Mouse (Mus musculus) MEL (cell line): Measurements from ENCODE around the gene Ei24. TPM values are rescaled to one million over a fixed set of nuclear protein-coding genes. Genes with fewer than 3 reads are reported as not detected.

Source experiments
- DNase-seq: peaks from one replicate; pipeline ENCODE4 v3.0.0; 2011; ENCODE audit warnings: low read depth, low spot score
- H3K27ac ChIP-seq: 2 replicates; pipeline ENCODE4 v1.5.1; 2012; ENCODE audit warnings: low read depth, mild to moderate bottlenecking, control low read depth, low read length, moderate library complexity; ENCODE audit not compliant: control insufficient read depth
- H3K27me3 ChIP-seq, 2 experiments: fragments of 150-350 bp in 1 of 2; sonication (generic) in 1 of 2; 2 replicates each; pipeline ENCODE4 v1.6.1; 2012; ENCODE audit warnings: low read length in 2 of 2, mild to moderate bottlenecking in 2 of 2, improper control_type of control experiment in 1 of 2, moderate library complexity in 1 of 2; ENCODE audit not compliant: insufficient read depth in 2 of 2, control insufficient read depth in 1 of 2
- H3K36me3 ChIP-seq, 2 experiments: 2 replicates each; pipeline ENCODE4 v1.6.1; 2012 to 2014; ENCODE audit warnings: low read length in 2 of 2, improper control_type of control experiment in 1 of 2, inconsistent platforms in 1 of 2, mild to moderate bottlenecking in 1 of 2; ENCODE audit not compliant: insufficient read depth in 2 of 2, control insufficient read depth in 1 of 2
- H3K4me1 ChIP-seq, 2 experiments: fragments of 150-350 bp in 1 of 2; sonication (generic) in 1 of 2; 2 replicates each; pipeline ENCODE4 v1.6.1; 2012; ENCODE audit warnings: low read length in 2 of 2, improper control_type of control experiment in 1 of 2, mild to moderate bottlenecking in 1 of 2; ENCODE audit not compliant: insufficient read depth in 2 of 2, control insufficient read depth in 1 of 2
- H3K4me3 ChIP-seq, 2 experiments: fragments of 150-350 bp in 1 of 2; sonication (generic) in 1 of 2; 2 replicates each; pipeline ENCODE4 v1.5.1; 2012; ENCODE audit warnings: low read depth in 2 of 2, low read length in 2 of 2, mild to moderate bottlenecking in 2 of 2, moderate library complexity in 2 of 2, control low read depth in 1 of 2, improper control_type of control experiment in 1 of 2; ENCODE audit not compliant: control insufficient read depth in 1 of 2, insufficient read depth in 1 of 2
- H3K79me2 ChIP-seq: 2 replicates; pipeline ENCODE4 v1.6.1; 2012; ENCODE audit warnings: mild to moderate bottlenecking, low read length, moderate library complexity; ENCODE audit not compliant: control insufficient read depth, poor library complexity, insufficient read depth
- H3K9ac ChIP-seq: 2 replicates; pipeline ENCODE4 v1.6.1; 2012; ENCODE audit warnings: low read depth, mild to moderate bottlenecking, control low read depth, low read length, moderate library complexity; ENCODE audit not compliant: control insufficient read depth, poor library complexity, severe bottlenecking
- H3K9me3 ChIP-seq: fragments of 150-350 bp; sonication (generic); replicated peaks from 2 replicates; pipeline ENCODE4 v1.6.1; 2012; ENCODE audit warnings: mild to moderate bottlenecking, low read length, improper control_type of control experiment, moderate library complexity; ENCODE audit not compliant: insufficient read depth
- CHD1 ChIP-seq: IDR thresholded peaks from 2 replicates; pipeline ENCODE4 v1.6.1; 2012; ENCODE audit warnings: low read depth, mild to moderate bottlenecking, inconsistent platforms, low read length, improper control_type of control experiment
- EP300 ChIP-seq, 2 experiments: IDR thresholded peaks; 2 replicates each; pipeline ENCODE4 v1.6.1; 2011; ENCODE audit warnings: improper control_type of control experiment in 2 of 2, low read length in 2 of 2, low read depth in 1 of 2, mild to moderate bottlenecking in 1 of 2
- ETS1 ChIP-seq: IDR thresholded peaks from 2 replicates; pipeline ENCODE4 v1.6.1; 2012; ENCODE audit warnings: low read depth, mild to moderate bottlenecking, inconsistent platforms, low read length, improper control_type of control experiment, moderate library complexity
- GATA1 ChIP-seq: IDR thresholded peaks from 2 replicates; pipeline ENCODE4 v1.6.1; 2011; ENCODE audit warnings: low read depth, low read length, improper control_type of control experiment
- HCFC1 ChIP-seq: IDR thresholded peaks from 2 replicates; pipeline ENCODE4 v1.6.1; 2012; ENCODE audit warnings: low read depth, mild to moderate bottlenecking, inconsistent platforms, low read length, improper control_type of control experiment, moderate library complexity
- JUND ChIP-seq: IDR thresholded peaks from 2 replicates; pipeline ENCODE4 v1.6.1; 2011; ENCODE audit warnings: low read depth, mild to moderate bottlenecking, improper control_type of control experiment, low read length
- KAT2A ChIP-seq: conservative IDR thresholded peaks from 2 replicates; pipeline ENCODE4 v1.6.1; 2012; ENCODE audit warnings: low read depth, low read length, improper control_type of control experiment, inconsistent platforms
- MAFK ChIP-seq: IDR thresholded peaks from 2 replicates; pipeline ENCODE4 v1.6.1; 2011; ENCODE audit warnings: low read depth, mild to moderate bottlenecking, low read length, improper control_type of control experiment, borderline replicate concordance
- MAZ ChIP-seq: IDR thresholded peaks from 2 replicates; pipeline ENCODE4 v1.6.1; 2012; ENCODE audit warnings: low read depth, mild to moderate bottlenecking, inconsistent platforms, low read length, improper control_type of control experiment
- MEF2A ChIP-seq: IDR thresholded peaks from 2 replicates; pipeline ENCODE4 v1.6.1; 2014; ENCODE audit warnings: low read depth, mild to moderate bottlenecking, inconsistent platforms, low read length, improper control_type of control experiment; ENCODE audit not compliant: poor library complexity, insufficient replicate concordance, severe bottlenecking; ENCODE audit errors: extremely low read depth
- MXI1 ChIP-seq: IDR thresholded peaks from 2 replicates; pipeline ENCODE4 v1.6.1; 2011; ENCODE audit warnings: mild to moderate bottlenecking, low read depth, low read length, improper control_type of control experiment
- MYB ChIP-seq: IDR thresholded peaks from 2 replicates; pipeline ENCODE4 v1.6.1; 2011; ENCODE audit warnings: mild to moderate bottlenecking, low read depth, low read length, improper control_type of control experiment
- NRF1 ChIP-seq: IDR thresholded peaks from 2 replicates; pipeline ENCODE4 v1.6.1; 2014; ENCODE audit warnings: low read depth, mild to moderate bottlenecking, inconsistent platforms, low read length, improper control_type of control experiment, moderate library complexity; ENCODE audit not compliant: poor library complexity, insufficient read depth, severe bottlenecking
- POLR2A ChIP-seq, 2 experiments: IDR thresholded peaks; 2 replicates each; pipeline ENCODE4 v1.6.1; 2011 to 2012; ENCODE audit warnings: low read length in 2 of 2, mild to moderate bottlenecking in 2 of 2, control low read depth in 1 of 2, improper control_type of control experiment in 1 of 2, low read depth in 1 of 2, moderate library complexity in 1 of 2; ENCODE audit not compliant: control insufficient read depth in 1 of 2, insufficient read depth in 1 of 2, poor library complexity in 1 of 2
- RAD21 ChIP-seq: IDR thresholded peaks from 2 replicates; pipeline ENCODE4 v1.6.1; 2011; ENCODE audit warnings: mild to moderate bottlenecking, low read depth, low read length, improper control_type of control experiment
- SMC3 ChIP-seq: IDR thresholded peaks from 2 replicates; pipeline ENCODE4 v1.6.1; 2011; ENCODE audit warnings: low read depth, low read length, improper control_type of control experiment
- TAL1 ChIP-seq: IDR thresholded peaks from 2 replicates; pipeline ENCODE4 v1.6.1; 2012; ENCODE audit warnings: mild to moderate bottlenecking, inconsistent platforms, low read length, moderate library complexity, mixed read lengths
- TBP ChIP-seq: IDR thresholded peaks from 2 replicates; pipeline ENCODE4 v1.8.0; 2011; ENCODE audit warnings: low read depth, low read length, improper control_type of control experiment
- UBTF ChIP-seq: IDR thresholded peaks from 2 replicates; pipeline ENCODE4 v1.6.1; 2012; ENCODE audit warnings: low read depth, mild to moderate bottlenecking, inconsistent platforms, low read length, improper control_type of control experiment, moderate library complexity, borderline replicate concordance; ENCODE audit not compliant: insufficient read depth
- USF1 ChIP-seq: IDR thresholded peaks from 2 replicates; pipeline ENCODE4 v1.6.1; 2014; ENCODE audit warnings: low read depth, mild to moderate bottlenecking, inconsistent platforms, low read length, improper control_type of control experiment, moderate library complexity
- USF2 ChIP-seq, 2 experiments: IDR thresholded peaks; 2 replicates each; pipeline ENCODE4 v1.6.1; 2011 to 2012; ENCODE audit warnings: improper control_type of control experiment in 2 of 2, low read length in 2 of 2, borderline replicate concordance in 1 of 2, inconsistent platforms in 1 of 2, low read depth in 1 of 2, mild to moderate bottlenecking in 1 of 2; ENCODE audit not compliant: insufficient read depth in 1 of 2
- ZC3H11A ChIP-seq: IDR thresholded peaks from 2 replicates; pipeline ENCODE4 v1.6.1; 2012; ENCODE audit warnings: low read depth, mild to moderate bottlenecking, inconsistent platforms, low read length, improper control_type of control experiment
- ZKSCAN1 ChIP-seq: IDR thresholded peaks from 2 replicates; pipeline ENCODE4 v1.6.1; 2012; ENCODE audit warnings: low read depth, mild to moderate bottlenecking, inconsistent platforms, low read length, improper control_type of control experiment, moderate library complexity
- ZMIZ1 ChIP-seq: IDR thresholded peaks from 2 replicates; pipeline ENCODE4 v1.6.1; 2012; ENCODE audit warnings: low read depth, mild to moderate bottlenecking, inconsistent platforms, low read length, improper control_type of control experiment, moderate library complexity
- ZNF384 ChIP-seq: IDR thresholded peaks from 2 replicates; pipeline ENCODE4 v1.6.1; 2012; ENCODE audit warnings: low read depth, mild to moderate bottlenecking, inconsistent platforms, low read length, improper control_type of control experiment
- polyA plus RNA-seq, 2 experiments: library from polyadenylated mRNA; stranded (reverse) in 1 of 2; unstranded in 1 of 2; fragments of >175 nt in 1 of 2; fragments of >200 nt in 1 of 2; gene quantifications; 2 replicates each; pipeline versions ENCODE4 v1.2.1 to v1.2.4; 2012; ENCODE audit warnings: low replicate concordance in 2 of 2, low read depth in 1 of 2; ENCODE audit not compliant: insufficient read length in 2 of 2, insufficient read depth in 1 of 2, missing spikeins in 1 of 2
- total RNA-seq: library from RNA; depleted of rRNA; stranded (reverse); fragments of 300-350 nt; gene quantifications from 2 replicates; pipeline ENCODE4 v1.2.3, GENCODE M21; 2012

The Ei24 gene
- total and polyA plus RNA-seq, 3 experiments, result 35.0 to 59.7 TPM; not detected in 1

DNA sequence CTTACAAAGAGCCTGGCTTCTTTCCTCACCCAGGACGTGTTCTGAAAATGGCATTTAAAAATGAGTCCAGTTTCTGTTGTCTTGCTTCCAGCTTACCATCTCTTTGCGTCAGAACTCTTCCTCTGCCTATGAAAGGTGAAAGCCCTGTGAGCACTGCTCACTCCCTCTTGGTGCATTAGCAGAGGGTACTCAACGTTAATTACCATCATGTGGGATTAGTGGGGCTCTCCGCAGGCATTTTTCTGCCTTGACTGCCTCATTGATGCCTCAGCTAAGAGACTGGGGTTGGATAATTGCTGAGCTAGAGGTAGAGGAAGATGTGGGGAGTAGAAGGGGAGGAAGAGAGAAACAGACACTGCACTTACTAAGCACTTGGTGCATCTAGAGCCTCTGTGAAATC is 49.2 kb upstream of the Ei24 start:
- Histone ChIP-seq H3K36me3 (no peaks in the 10 kb centered on the region), H3K9ac (no peak overlapping the region), H3K27ac (no peak overlapping the region), H3K4me1 (no peaks in the 10 kb centered on the region), H3K4me3 (no peak overlapping the region), H3K27me3 (peaks cover 3 to 7% of the 10 kb centered on the region in 2 experiments; a peak in 2 of 4 replicates), H3K79me2 (no peaks in the 10 kb centered on the region), H3K9me3 (no peaks in the 10 kb centered on the region)
- no peak for DNase-seq
- TF ChIP-seq USF2 (IDR thresholded peaks at IDR 0.05; ENCODE audit: borderline replicate concordance in 1 of 2, insufficient read depth in 1 of 2, low read depth in 1 of 2, low read length in 2 of 2), result no peak
- no peak for TF ChIP-seq USF1
- no peak for TF ChIP-seq CHD1
- no peak for TF ChIP-seq ZKSCAN1
- TF ChIP-seq MYB, result no peak
- no peak for TF ChIP-seq TBP
- TF ChIP-seq SMC3, result no peak
- no peak for TF ChIP-seq ZMIZ1
- TF ChIP-seq EP300 (IDR thresholded peaks at IDR 0.05; ENCODE audit: low read depth in 1 of 2, low read length in 2 of 2), result no peak
- no peak for TF ChIP-seq MXI1
- TF ChIP-seq ZNF384, result no peak
- no peak for TF ChIP-seq TAL1
- TF ChIP-seq GATA1, result no peak
- no peak for TF ChIP-seq MAFK
- TF ChIP-seq POLR2A (IDR thresholded peaks at IDR 0.05; ENCODE audit: control insufficient read depth in 1 of 2, insufficient read depth in 1 of 2, low read depth in 1 of 2, low read length in 2 of 2, poor library complexity in 1 of 2), result no peak
- no peak for TF ChIP-seq ETS1
- TF ChIP-seq JUND, result no peak
- TF ChIP-seq RAD21, result no peak
- no peak for TF ChIP-seq MEF2A

DNA sequence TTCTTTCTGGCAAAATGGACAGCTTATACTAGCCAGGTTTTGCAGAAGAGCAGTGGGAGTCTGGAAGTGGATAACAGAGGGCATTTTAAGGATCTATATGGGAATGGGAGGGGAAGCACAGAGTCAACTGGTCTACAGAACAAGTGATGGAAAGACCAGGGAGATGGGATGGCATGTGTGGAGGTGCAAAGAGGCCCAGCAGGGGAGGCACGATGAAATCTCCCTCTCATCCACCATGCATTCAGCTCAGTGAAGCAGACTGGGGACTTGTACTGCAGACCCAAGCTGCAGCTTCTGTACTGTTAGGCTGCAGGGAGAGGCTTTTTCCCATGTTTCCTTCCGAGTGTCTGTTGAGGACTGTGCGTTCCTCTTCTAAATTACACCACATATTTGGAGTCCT is 36.7 kb upstream of the Ei24 start:
- no peaks in the 10 kb centered on the region for H3K4me1 ChIP-seq
- DNase-seq, result no peak
- no peaks in the 10 kb centered on the region for H3K79me2 ChIP-seq
- TF ChIP-seq HCFC1 (no peak), ZC3H11A (no peak), KAT2A (no peak), MEF2A (no peak), ZMIZ1 (no peak), USF2 (IDR thresholded peaks at IDR 0.05; ENCODE audit: borderline replicate concordance in 1 of 2, insufficient read depth in 1 of 2, low read depth in 1 of 2, low read length in 2 of 2) (no peak), MAZ (no peak), UBTF (no peak), NRF1 (no peak), ZKSCAN1 (no peak)
- H3K27me3 ChIP-seq, result no peaks in the 10 kb centered on the region
- no peaks in the 10 kb centered on the region for H3K9me3 ChIP-seq
- H3K36me3 ChIP-seq, result no peaks in the 10 kb centered on the region
- no peak overlapping the region for H3K9ac ChIP-seq
- no peak overlapping the region for H3K4me3 ChIP-seq
- no peak overlapping the region for H3K27ac ChIP-seq
